Mouse (Mus musculus): ENCODE measurements around the gene Gm21974. TPM values are rescaled to one million over a fixed set of nuclear protein-coding genes. Genes with fewer than 3 reads are reported as not detected.
"Not testable (repeated sequence)": the region's sequence is repeated elsewhere in the genome, so short reads cannot be mapped to it uniquely, and the experiment has no call there.

Gm21974 gene
- not detected in 2 replicates for polyA plus RNA-seq (2015; fragmentation: Nextera tagmentation; extraction: Ambion mirVana)

DNA sequence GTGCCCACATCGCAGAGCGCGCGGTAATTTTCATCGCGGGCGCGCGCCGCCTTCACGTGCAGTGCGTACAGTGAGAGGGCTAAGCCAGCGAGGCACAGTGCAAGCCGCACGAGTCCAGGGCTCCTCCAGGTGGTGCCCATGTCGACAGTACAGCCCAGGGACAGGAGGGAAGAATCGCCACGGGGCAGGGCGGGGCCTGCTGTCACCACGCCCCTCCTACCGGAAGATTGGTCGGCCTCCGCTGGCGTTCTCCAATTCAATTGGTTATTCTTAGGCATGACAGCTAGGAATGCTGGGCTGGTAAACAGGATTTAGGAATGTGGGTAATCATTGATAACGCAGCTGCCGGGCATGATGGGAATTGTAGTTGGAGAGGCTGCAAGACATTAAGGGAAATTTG is at the start of gene Gm21974, which contains the start of gene Vkorc1:
Gene Gm21974, minus strand, starts transcription at position 13 of the 400 bp plus-strand sequence.
Gene Vkorc1, minus strand, starts transcription at position 176 of the 400 bp plus-strand sequence.
- no peaks in the 10 kb centered on the region for H3K9me3 ChIP-seq (replicated peaks)
- peak within 1 kb of the TSS; percentile 86 for H3K27ac ChIP-seq (replicated peaks)
- H3K4me3 ChIP-seq (replicated peaks) = peak within 1 kb of the TSS; percentile 67
- peak within 1 kb of the TSS; percentile 92 for H3K4me2 ChIP-seq
- WGBS (ENCODE audit: insufficient replicate concordance) = under 1% methylated on average over 26 of the region's 26 CpGs
- H3K36me3 ChIP-seq (replicated peaks) = peaks cover 20% of the 10 kb centered on the region
- H3K27me3 ChIP-seq = no peaks in the 10 kb centered on the region
- H3K4me1 ChIP-seq (replicated peaks) = peaks cover 58% of the 10 kb centered on the region
- peak within 1 kb of the TSS; percentile 65 for H3K9ac ChIP-seq
- peak; percentile 95 for ATAC-seq (ENCODE audit: insufficient read depth)

DNA sequence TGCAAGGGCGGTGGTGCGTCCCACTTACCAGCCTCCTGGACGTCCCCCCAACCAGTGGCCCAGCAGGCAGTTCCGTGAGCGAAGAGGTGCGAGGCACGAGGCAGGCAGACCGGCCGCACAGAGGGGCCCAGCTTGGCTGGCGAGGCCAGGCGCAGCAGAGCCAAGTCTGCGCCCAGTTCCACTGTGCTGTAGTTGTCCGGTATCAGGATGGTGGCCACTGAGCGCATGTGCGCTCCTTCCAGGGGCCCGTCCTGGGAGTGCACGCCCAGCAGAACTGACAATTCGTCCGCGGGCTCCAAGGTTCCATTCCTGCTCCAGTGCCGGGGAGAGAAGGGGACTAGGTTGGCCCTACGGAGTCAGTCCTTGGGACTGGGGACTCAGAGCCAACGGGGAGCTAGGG is 49.4 kb upstream of the Gm21974 start:
- H3K27ac ChIP-seq (replicated peaks) = no peak overlapping the region
- no peak for ATAC-seq (ENCODE audit: insufficient read depth)
- H3K9me3 ChIP-seq (replicated peaks) = no peaks in the 10 kb centered on the region
- H3K9ac ChIP-seq = no peak overlapping the region
- no peaks in the 10 kb centered on the region; the same call in 1 of the 2 replicates for H3K4me1 ChIP-seq (replicated peaks)
- 19% methylated on average over 23 of the region's 23 CpGs for WGBS (ENCODE audit: insufficient replicate concordance)
- no peak overlapping the region for H3K4me3 ChIP-seq (replicated peaks)
- H3K36me3 ChIP-seq (replicated peaks) = no peaks in the 10 kb centered on the region
- H3K27me3 ChIP-seq = peaks cover 40% of the 10 kb centered on the region
- H3K4me2 ChIP-seq = no peak overlapping the region

DNA sequence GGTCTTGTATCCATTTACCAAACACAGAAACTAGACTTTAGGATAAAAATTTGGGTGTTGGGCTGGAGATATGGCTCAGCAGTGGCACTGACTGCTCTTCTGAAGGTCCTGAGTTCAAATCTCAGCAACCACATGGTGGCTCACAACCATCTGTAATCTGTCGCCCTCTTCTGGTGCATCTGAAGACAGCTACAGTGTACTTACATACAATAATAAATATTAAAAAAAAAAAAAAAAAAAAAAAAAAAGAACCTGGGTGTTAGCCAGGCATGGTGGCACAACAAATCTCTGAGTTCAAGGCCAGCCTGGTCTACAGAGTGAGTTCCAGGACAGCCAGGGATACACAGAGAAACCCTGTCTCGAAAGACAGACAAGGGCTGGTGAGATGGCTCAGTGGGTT is 46.8 kb upstream of the Gm21974 start:
- not testable (repeated sequence) for H3K4me1 ChIP-seq (replicated peaks); H3K36me3 ChIP-seq (replicated peaks); H3K27ac ChIP-seq (replicated peaks); ATAC-seq (ENCODE audit: insufficient read depth); H3K4me3 ChIP-seq (replicated peaks); H3K9me3 ChIP-seq (replicated peaks); H3K4me2 ChIP-seq; H3K9ac ChIP-seq
- WGBS (ENCODE audit: insufficient replicate concordance) = 40% methylated on average over 2 of the region's 2 CpGs
- peaks cover 40% of the 10 kb centered on the region for H3K27me3 ChIP-seq

DNA sequence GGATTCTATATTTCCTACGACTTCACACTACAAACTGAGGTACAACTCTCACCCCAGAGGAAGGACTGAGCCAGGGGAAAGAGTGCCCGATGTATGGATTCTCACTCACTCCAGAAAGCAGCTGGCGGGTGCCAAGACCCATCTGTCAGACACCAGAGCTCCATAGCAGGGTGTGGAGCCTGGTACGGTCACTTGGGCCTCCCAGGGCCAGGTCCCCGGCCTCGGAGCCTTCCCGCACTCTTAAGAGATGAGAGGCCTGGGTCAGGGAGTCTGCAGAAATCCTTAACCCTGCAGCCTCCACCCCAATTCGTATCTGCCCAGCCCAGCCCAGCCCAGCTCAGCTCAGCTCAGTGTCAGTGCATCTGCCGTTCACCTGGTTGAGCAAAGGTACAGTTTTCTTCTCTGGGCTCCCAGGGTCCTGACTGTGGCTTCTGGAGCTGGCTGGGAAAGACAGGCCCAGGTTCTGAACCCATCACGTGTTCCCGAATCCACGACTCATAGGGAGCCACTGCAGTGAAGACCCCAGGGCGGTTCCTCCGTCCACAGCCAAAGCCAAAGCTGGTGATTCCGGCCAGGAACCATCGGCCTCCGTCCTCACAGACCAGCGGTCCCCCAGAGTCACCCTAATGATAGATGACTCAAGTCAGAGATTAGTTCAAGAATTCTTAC is 41.1 kb upstream of the Gm21974 start:
- Histone ChIP-seq H3K4me1 (replicated peaks) (peaks cover 39% of the 10 kb centered on the region), H3K9ac (peak overlapping the region; percentile 81), H3K9me3 (replicated peaks) (no peaks in the 10 kb centered on the region), H3K27ac (replicated peaks) (no peak overlapping the region), H3K4me3 (replicated peaks) (peak overlapping the region; percentile 72), H3K4me2 (peak overlapping the region; percentile 100), H3K36me3 (replicated peaks) (no peaks in the 10 kb centered on the region), H3K27me3 (no peaks in the 10 kb centered on the region)
- WGBS (ENCODE audit: insufficient replicate concordance) = 54% methylated on average over 18 of the region's 18 CpGs
- ATAC-seq (ENCODE audit: insufficient read depth) = no peak

DNA sequence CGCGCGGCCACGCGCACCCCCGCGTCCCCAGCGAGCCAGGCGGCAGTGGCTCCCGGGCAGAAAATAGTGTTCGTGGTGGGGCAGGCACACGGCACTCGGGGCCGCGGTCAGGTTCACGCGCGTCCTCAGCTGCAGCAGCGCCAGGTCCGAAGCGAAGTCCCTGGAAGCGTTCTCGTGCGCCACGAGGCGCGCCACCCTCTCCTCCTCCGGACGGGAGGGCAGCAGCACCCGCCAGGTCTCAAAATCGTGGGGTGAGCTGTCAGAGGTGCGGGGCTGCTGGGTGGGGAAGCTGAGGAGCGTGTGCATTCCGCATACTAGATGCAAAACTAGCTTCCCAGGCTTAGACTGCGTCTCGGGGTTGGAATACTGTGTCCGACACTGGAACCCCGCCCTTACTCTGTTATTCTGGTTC is 40.5 kb upstream of the Gm21974 start:
- Histone ChIP-seq H3K4me1 (replicated peaks) (peaks cover 43% of the 10 kb centered on the region), H3K27me3 (no peaks in the 10 kb centered on the region), H3K36me3 (replicated peaks) (no peaks in the 10 kb centered on the region), H3K27ac (replicated peaks) (peak overlapping the region; percentile 53; the same call in 1 of the 2 replicates), H3K4me3 (replicated peaks) (peak overlapping the region; percentile 72), H3K9me3 (replicated peaks) (no peaks in the 10 kb centered on the region), H3K4me2 (peak overlapping the region; percentile 100), H3K9ac (peak overlapping the region; percentile 81)
- WGBS (ENCODE audit: insufficient replicate concordance) = under 1% methylated on average over 38 of the region's 38 CpGs
- peak; percentile 47 for ATAC-seq (ENCODE audit: insufficient read depth)

DNA sequence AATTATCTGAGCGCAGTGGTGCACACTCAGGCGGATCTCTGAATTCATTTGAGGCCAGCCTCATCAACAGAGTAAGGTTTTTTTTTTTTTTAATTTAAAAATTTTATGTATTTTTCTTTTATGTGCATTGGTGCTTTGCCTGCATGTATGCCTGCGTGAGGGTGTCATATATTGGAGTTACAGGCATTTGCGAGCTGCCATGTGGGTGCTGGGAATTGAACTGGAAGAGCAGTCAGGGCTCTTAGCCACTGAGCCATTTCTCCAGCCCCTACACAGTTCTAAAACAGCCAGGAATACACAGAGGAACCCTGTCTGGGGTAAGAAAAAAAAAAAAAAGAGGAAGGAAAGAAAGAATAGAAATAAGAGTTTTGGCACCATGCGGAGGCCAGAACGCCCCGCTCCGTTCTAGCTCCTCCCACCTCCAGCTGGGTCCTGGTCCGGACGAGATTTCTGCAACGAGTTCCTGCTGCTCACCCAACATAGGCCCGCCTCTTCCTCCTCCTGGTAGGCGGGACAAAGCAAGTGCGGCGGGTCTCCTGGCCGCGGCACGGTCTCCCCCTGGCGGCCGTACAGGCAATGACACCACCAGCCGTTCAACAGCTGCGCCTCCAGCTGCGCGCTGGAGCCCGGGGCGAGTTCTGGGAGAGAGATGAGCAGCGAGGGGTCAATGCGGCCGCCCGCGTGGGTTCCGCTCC is 39.9 kb upstream of the Gm21974 start:
- peak overlapping the region; percentile 100 for H3K4me2 ChIP-seq
- peak; percentile 89 for ATAC-seq (ENCODE audit: insufficient read depth)
- peaks cover 48% of the 10 kb centered on the region for H3K4me1 ChIP-seq (replicated peaks)
- H3K4me3 ChIP-seq (replicated peaks) = peak overlapping the region; percentile 72
- H3K27ac ChIP-seq (replicated peaks) = peak overlapping the region; percentile 53; the same call in 1 of the 2 replicates
- H3K9ac ChIP-seq = peak overlapping the region; percentile 81
- WGBS (ENCODE audit: insufficient replicate concordance) = 6% methylated on average over 32 of the region's 32 CpGs
- H3K27me3 ChIP-seq = 0 out of 2 replicates have a peak, but pooled peaks cover 2% of the 10 kb centered on the region
- no peaks in the 10 kb centered on the region for H3K36me3 ChIP-seq (replicated peaks)
- H3K9me3 ChIP-seq (replicated peaks) = no peaks in the 10 kb centered on the region

DNA sequence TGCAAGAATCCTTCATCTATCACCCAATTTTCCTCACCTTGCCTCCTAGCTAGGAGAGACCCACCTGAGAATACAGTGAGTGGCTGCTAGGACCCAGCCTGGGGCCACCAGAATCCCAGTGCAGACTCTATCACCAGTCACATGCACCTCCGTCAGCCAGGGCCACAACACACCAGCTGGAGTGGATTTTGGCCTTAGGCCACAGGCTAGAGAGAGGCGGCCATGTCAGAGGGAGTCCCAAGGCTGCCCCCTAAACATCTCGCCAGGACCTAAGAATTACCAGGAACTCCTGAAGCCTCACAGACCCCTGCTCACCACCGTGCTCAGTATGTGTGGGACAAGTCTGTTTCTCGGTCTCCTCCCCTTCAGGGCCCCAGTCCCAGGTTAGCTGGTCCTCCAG is 38.8 kb upstream of the Gm21974 start:
- H3K9me3 ChIP-seq (replicated peaks) = no peaks in the 10 kb centered on the region
- no peak overlapping the region for H3K4me2 ChIP-seq
- no peak overlapping the region for H3K4me3 ChIP-seq (replicated peaks)
- 72% methylated on average over 5 of the region's 5 CpGs for WGBS (ENCODE audit: insufficient replicate concordance)
- peaks cover 59% of the 10 kb centered on the region for H3K4me1 ChIP-seq (replicated peaks)
- H3K36me3 ChIP-seq (replicated peaks) = no peaks in the 10 kb centered on the region
- H3K27ac ChIP-seq (replicated peaks) = no peak overlapping the region
- peaks cover 6% of the 10 kb centered on the region; the same call in 1 of the 2 replicates for H3K27me3 ChIP-seq
- no peak overlapping the region for H3K9ac ChIP-seq
- no peak for ATAC-seq (ENCODE audit: insufficient read depth)

DNA sequence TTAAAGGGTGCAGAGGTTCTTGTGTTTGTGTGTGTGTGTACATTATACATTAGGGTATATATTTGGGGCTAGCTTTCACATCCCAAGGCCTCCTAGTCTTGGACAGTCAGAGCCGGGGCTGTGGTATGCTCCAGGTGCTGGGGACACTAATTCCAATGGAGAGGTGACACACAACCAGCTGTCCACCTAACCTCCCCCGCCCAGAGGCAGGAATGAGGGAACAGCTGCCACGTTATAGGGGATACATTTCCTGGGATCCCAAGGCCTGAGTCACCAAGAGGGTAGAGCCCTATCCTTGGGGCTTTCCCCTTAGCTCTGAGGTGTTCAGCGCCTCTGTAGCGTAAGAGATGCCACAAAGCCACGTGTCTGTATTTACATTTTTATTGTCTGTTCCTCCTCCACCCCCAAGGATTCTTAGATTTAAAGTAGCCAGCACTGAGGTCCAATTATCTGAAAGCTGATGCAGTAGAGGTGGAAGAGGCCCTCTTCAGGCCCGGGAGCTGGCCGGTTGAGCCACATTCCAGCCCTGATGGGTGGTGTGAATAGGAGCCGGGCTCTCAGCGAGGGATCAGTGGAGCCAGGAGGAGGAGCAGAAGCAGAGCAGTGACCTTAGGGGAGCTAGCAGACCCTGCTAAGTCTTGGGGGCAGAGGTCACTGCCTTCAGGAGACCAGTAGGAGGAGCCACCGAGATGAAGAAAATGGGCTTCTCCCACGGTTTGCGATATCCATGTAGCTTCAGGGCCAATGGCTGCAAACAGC is 37.2 kb upstream of the Gm21974 start:
- 50% methylated on average over 13 of the region's 13 CpGs for WGBS (ENCODE audit: insufficient replicate concordance)
- Histone ChIP-seq H3K4me1 (replicated peaks) (peaks cover 66% of the 10 kb centered on the region), H3K36me3 (replicated peaks) (0 out of 2 replicates have a peak, but pooled peaks cover 4% of the 10 kb centered on the region), H3K4me2 (peak overlapping the region; percentile 8), H3K9ac (no peak overlapping the region), H3K27ac (replicated peaks) (peak overlapping the region; percentile 64), H3K9me3 (replicated peaks) (no peaks in the 10 kb centered on the region), H3K27me3 (peaks cover 9% of the 10 kb centered on the region; the same call in 1 of the 2 replicates), H3K4me3 (replicated peaks) (no peak overlapping the region)
- no peak for ATAC-seq (ENCODE audit: insufficient read depth)

DNA sequence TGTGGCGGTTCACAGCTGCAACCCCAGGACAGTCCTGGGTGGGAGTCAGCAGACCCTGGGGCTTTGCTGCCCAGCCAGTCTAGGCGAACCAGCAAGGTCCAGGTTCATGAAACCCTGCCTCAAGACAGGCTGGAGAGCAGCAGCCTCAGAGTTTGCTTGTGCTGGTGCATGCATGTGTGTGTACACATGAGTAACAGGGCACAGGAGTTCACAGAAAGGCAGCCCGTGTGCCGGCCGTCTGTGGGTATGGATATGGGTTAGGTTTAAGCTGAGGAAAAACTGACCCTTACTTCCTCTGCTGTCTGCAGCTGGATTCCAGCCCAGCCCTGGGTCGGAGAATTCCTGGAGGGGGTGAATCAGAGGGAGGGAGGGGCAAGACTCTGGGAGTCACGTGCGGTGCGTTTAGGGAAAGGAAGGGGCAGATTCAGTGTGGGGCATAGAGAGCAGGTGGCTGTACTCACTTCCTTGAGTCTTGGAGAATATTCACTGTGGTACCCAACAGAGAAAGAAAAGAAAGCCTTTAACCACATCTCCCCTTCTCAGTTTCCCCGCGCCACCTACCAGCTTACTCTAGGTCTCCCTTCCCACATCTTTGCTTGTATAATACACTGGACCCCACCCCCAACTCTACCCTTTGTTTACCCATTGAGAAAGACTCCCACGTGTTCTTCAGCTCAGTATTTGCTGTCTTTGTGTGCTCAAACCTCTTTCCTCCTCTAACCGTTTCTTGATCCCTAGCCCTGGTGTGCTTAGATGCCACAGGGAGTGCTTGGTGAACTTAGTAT is 36.3 kb upstream of the Gm21974 start:
- H3K9ac ChIP-seq = no peak overlapping the region
- peak overlapping the region; percentile 3; the same call in 1 of the 2 replicates for H3K4me3 ChIP-seq (replicated peaks)
- peak overlapping the region; percentile 37 for H3K4me2 ChIP-seq
- peaks cover 11% of the 10 kb centered on the region for H3K36me3 ChIP-seq (replicated peaks)
- H3K4me1 ChIP-seq (replicated peaks) = peaks cover 68% of the 10 kb centered on the region
- peaks cover 9% of the 10 kb centered on the region; the same call in 1 of the 2 replicates for H3K27me3 ChIP-seq
- H3K9me3 ChIP-seq (replicated peaks) = no peaks in the 10 kb centered on the region
- no peak for ATAC-seq (ENCODE audit: insufficient read depth)
- H3K27ac ChIP-seq (replicated peaks) = peak overlapping the region; percentile 64
- WGBS (ENCODE audit: insufficient replicate concordance) = 55% methylated on average over 13 of the region's 13 CpGs

DNA sequence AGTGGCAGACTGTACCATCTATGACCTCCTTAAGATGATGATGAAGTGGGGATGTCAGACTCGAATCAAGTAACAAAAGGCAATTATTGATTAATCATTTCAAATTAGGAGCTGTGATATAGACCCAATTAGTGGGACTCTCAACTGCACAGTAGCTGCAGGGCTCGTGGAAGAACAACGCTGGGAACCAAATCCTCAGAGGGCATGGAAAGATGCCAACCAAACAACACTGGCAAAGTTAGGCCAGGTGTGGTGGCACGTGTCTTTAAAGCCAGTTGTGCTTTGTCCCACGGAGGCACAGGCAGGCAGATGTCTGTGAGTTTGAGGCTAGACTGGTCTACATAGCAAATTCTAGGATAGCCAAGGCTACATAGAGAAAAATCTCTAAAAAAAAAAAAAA is 35.4 kb upstream of the Gm21974 start:
- Histone ChIP-seq H3K36me3 (replicated peaks) (peaks cover 17% of the 10 kb centered on the region), H3K27ac (replicated peaks) (no peak overlapping the region), H3K4me1 (replicated peaks) (peaks cover 60% of the 10 kb centered on the region), H3K4me2 (no peak overlapping the region), H3K9ac (no peak overlapping the region), H3K27me3 (peaks cover 9% of the 10 kb centered on the region; the same call in 1 of the 2 replicates), H3K9me3 (replicated peaks) (no peaks in the 10 kb centered on the region), H3K4me3 (replicated peaks) (no peak overlapping the region)
- WGBS (ENCODE audit: insufficient replicate concordance) = 67% methylated on average over 5 of the region's 5 CpGs
- ATAC-seq (ENCODE audit: insufficient read depth) = no peak
